Mouse (Mus musculus) adrenal gland, adult 18-20 months (tissue): ENCODE measurements around the gene Zscan20. TPM values are rescaled to one million over a fixed set of nuclear protein-coding genes. Genes with fewer than 3 reads are reported as not detected.

Source experiments
- DNase-seq, 2 experiments: peaks; one replicate each; pipeline ENCODE4 v3.0.0; 2021 to 2022; ENCODE audit warnings: low spot score in 2 of 2
- long read RNA-seq, 2 experiments: library from polyadenylated mRNA; stranded (forward); transcript quantifications; one replicate each; pipeline ENCODE4 v2.0.0; 2021
- total RNA-seq, 2 experiments: library from RNA; stranded (reverse); gene quantifications; 1 replicate in 1 of 2; 2 replicates in 1 of 2; pipeline ENCODE4 v1.2.3; 2021

Zscan20 gene
- 1 to 10 TPM; 4.6 to 6.6 TPM for total RNA-seq
- long read RNA-seq, experiment 1, full-length matches to known transcripts: 1 of 3 reads
- long read RNA-seq, experiment 1, partial matches to known transcripts: 1 of 3 reads
- long read RNA-seq, experiment 1, other reads (novel, unspliced or antisense): 1 of 3 reads
- long read RNA-seq, experiment 2, partial matches to known transcripts: 2 of 5 reads
- long read RNA-seq, experiment 2, other reads (novel, unspliced or antisense): 3 of 5 reads

- DNase-seq: peak; percentile 80 to 81
Measured at GRCm38 (mm10) chr4:128609925-128610402, at the start of gene Zscan20. TSS of gene Zscan20 (minus strand) at chr4:128610098.

- DNase-seq: no peak
Measured at GRCm38 (mm10) chr4:128655446-128655845, 45.5 kb upstream of the Zscan20 start.

- peak; percentile 85 to 89 for DNase-seq
Measured at GRCm38 (mm10) chr4:128654505-128655381, 44.8 kb upstream of the Zscan20 start, which contains the start of gene Phc2. TSS of gene Phc2 (plus strand) at chr4:128654702.

DNA sequence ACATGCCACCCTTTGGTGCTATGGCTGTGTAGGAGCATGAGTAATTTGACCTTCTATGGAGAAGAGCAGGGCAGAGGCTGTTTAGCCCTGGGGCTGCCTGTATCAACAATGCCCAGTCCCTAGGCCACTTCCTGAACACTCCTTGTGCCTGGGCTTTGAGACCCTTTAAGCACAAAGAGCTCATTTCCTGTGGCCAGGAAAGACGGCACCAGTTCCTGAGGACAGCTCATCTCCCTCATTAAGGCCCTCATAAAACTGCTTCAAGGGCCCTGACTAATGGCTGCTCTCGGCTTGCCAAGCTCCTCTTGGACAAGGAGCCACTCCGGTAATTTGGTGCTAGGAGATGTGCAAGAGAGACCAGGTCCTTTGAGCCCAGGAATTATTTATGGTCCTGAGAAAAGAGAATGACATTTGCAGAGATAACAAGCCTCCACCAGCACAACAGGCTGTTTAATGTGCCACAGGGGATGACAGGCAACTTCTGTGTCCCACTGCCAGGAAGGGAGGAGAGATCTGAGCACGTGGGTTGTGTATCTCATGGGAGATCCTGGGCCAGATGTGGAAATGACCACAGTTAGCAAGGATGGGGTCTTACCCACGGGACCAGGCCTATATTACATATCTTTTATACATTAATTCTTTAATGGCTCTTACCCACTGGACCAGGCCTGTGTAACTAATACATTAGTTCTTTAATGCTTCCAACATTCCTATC lies 42.8 kb upstream of the Zscan20 start:
- no peak for DNase-seq

DNA sequence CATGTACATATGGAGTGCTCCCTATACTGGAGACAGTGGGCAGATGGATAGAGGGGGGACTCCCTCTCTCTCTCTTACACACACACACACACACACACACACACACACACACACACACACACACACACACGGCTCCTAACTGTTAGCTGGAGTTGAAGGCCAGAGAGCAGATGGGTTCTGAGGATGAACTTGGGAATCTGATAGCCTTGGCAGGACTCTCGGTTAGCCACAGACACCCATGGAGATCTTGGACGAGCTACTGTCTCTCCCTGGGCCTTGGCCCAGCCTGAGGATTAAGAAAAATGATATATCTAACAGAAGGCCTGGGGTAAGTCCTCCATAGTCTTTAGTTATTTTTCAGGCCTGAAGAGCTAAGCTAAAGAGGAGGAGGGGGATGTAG lies 41.6 kb upstream of the Zscan20 start:
- no peak for DNase-seq

DNA sequence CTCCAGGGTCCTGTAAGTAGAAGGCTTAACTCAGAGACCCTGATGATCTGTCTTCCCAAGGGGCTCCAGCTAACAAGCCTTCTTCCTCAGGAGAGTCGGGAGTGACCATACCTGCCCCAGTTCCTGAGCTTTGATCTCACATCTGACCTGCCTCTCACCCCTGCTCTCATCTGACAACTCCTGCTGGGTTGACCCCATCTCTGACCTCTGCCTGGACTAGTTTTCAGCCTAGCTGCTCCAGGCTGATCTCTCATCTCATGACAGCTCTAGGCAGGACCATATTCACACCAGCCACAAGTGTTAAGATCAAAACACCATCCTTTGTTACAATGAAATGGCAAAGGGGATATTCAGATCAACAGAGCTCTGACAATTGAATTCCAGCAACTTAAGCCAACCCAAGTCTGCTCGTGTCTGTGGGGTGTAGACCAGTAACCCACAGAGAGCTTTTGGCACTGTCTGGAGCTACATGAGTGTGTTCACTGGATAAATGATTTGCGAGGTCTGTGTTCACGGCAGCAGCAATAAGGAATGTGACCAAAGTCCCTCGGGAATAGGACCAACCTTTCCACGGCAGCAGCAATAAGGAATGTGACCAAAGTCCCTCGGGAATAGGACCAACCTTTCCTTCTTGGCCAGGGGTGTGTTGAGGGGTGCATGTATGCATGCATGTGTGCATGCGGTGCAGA lies 38.8 kb upstream of the Zscan20 start:
- DNase-seq: no peak

DNA sequence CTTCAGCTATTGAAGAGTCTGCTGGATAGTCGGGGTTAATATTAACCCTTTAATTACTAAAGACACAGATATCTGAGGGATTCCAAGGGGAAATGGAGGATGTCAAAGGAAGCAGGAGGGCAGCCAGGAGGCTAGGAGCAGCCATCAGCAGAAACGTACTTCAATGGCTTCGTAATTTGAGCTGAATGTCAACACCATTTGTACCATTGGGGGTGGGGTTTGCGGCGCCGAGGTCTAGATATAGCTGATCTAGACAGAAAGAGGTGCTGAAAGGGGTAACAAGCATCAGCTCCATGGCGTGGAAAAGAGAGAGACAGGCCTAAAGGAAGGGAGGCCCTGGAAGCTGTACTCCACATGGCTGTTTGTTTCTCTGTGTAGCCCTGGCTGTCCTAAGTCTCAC lies 36.9 kb upstream of the Zscan20 start:
- DNase-seq: no peak

- no peak for DNase-seq
Measured at GRCm38 (mm10) chr4:128645896-128646295, 36.0 kb upstream of the Zscan20 start.

GRCm38 (mm10) chr4:128641766-128642717 lies 32.1 kb upstream of the Zscan20 start:
- DNase-seq: no peak

DNA sequence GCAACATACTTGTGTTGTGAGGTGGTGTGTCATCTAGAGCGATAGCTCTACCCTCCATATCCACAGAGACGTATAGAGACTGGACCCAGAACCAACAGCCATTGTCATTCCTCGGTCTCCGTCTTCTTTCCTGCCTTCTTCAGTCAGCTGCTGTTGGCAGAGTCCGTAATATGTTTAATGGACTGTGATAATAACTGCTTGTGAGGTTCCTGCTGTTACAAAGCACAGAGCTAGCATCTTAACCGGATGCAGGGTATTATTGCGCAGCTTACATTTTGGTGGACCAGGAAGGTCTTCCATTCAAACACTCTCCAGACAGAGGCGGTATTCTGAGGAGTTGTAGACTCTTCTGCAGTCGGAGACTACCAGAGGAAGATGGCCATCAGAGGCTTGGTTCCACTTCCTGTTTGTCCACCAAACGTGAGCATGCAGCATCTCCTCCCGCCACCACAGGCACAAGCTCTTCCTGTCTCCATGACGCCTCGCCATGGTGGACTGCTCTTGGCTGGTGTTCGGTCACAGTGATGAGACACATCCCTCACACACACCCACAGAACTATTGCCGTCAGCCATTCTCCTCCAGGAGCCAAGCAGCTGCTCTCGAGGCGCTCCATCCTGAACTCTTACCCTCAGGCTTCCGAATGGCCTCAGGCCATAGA lies 28.5 kb upstream of the Zscan20 start:
- no peak for DNase-seq

DNA sequence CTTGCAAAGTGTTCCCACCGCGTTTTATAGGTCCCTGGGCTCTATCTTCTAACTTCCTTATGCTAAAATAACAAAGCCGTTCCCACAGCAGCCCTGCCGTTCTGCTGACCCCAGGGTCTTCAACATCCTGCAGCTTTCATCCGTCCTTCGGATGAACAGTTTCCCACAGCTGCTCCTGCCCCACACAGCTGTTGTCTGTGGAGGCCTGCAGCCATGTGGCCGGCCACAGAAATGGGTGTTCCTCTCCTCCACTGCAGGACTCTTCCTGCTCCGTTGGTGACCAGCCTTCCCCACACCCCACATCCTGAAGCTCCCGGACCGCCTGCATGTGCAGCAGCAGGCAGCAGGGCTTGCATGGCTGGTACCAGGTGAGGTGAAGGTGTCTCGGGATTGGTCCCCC lies 27.4 kb upstream of the Zscan20 start:
- no peak for DNase-seq

GRCm38 (mm10) chr4:128635894-128636585 lies 26.1 kb upstream of the Zscan20 start:
- DNase-seq: no peak

GRCm38 (mm10) chr4:128635451-128635850 lies 25.6 kb upstream of the Zscan20 start:
- DNase-seq: no peak

DNA sequence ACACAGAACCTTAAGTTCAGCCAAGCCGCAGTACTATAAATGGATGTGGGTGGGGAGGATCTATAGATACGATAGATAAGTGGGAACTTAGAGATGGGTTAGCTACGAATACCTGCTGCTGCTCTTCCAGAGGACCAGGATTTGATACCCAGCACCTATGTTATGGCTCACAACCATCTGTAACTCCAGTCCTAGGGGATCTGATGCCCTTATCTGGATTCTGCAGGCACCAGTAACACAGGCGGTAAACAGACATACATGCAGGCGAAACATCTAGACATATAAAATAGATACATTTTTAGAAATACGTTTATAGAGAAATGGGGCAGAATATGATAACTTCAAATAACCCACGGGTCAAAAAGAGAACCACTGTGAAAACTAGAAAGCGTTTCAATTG lies 11.2 kb upstream of the Zscan20 start:
- DNase-seq: no peak

DNA sequence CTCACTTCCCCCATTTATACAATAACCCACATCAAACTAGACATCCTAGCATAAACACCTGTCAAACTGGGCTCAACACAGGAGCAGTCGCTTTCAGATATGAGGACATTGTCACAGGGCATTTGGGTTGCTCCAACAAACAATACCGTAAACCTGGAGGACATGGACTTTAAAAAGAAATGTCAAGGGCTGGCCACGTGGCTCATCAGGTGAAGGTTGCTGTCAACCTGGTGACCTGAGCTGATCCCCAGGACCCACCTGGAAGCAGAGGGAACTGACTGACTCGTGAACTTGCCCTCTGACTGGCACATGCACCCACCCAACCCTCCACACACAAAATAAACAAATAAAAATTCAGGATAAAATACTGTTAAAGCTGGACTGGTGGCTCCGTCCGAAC lies 10.7 kb upstream of the Zscan20 start:
- DNase-seq: no peak

DNA sequence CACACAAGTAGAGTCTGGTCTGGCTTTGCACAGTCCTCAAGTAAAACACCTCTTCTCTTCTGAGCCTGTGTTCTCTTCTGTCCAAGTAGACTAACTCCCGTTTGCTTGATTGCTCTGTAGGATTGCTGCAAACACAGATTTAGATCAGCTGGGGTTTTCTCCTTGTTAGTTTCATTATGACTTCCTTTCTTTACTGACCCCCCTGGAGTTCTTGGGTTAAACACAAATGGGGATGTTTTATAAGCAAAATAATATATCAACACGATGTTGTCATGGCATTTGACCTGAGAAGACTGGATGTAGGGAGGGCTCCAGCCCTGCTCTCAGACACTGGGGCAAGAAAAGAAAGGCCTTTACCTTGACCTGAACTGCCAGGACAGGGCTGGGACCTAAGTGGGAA lies 9.1 kb upstream of the Zscan20 start:
- no peak for DNase-seq

DNA sequence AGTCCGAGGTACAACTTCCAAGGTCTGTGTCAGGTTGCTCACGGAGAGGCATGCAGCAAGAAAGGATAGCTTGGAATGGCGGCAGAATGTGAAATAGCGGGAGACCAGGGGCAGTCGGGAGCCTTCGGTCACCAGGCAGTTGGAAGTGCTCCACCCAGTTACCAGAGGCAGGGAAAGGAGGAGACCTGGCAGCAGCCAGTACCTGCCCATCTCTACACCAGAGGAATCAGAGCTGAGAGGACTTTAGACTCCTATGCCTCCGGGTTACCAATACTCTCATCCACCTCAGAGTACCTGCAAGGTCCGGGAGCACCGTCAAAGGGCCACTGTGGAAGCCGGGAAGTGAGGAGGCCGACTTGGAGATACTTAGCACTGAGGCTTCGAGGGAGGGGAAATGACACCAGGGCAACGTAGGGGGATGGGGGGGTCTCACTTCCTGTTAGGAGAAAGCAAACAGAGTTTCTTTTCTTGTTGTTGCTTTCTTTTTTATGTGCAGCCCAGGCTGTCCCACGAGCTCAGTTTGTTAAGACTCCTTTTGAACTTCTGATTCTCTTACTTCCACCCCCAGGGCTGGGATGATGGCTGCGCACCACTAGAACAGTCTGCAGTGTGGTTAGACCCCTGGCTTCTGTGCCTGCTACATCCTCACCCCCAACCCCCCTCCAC lies 8.5 kb upstream of the Zscan20 start, which contains the start of gene Tlr12:
TSS of gene Tlr12 (minus strand) at position 374 of the 666 bp plus-strand sequence.
- DNase-seq: no peak
